Mouse (Mus musculus): Measurements from ENCODE around the gene Scd4.

DNA sequence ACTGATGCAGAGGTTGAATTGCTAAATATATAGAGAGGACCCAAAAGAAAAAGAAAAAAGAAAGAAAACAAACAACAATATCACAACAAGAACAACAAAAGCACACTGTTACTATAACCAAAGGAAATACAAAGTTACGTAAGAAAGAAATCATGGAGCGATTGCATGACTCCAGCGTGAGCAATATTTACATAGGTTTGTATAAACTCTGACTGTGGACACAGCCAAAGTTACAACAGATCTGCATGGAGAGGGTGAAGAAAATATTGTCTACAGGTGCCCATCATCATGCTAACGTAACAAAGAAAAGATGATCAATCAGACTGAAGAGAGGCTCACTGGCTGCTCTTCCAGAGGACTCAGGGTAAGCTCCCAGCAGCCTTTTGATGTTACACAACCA, 47.2 kb downstream of the Scd4 start:
- TF ChIP-seq EP300 (IDR thresholded peaks at IDR 0.05; ENCODE audit: insufficient read depth, low read depth, low read length), result no peak
- no peak for TF ChIP-seq CTCF (IDR thresholded peaks at IDR 0.05)
- TF ChIP-seq POLR2A (IDR thresholded peaks at IDR 0.05; ENCODE audit: insufficient read depth, low read depth, low read length), result no peak

All from heart, adult 2 months (tissue).